Mouse (Mus musculus) liver, embryonic 11.5 days (tissue): Measurements from ENCODE around the gene Alkbh5. TPM values are rescaled to one million over a fixed set of nuclear protein-coding genes. Genes with fewer than 3 reads are reported as not detected.
"Not testable (repeated sequence)": the region's sequence is repeated elsewhere in the genome, so short reads cannot be mapped to it uniquely, and the experiment has no call there.

Source experiments
- ATAC-seq: fragments of 200-750 bp; cut with Nextera tagmentation; replicated peaks from 2 replicates; pipeline ENCODE4 v1.8.0; 2017; ENCODE audit warnings: moderate number of reproducible peaks, mild to moderate bottlenecking, moderate TSS enrichment, moderate library complexity; ENCODE audit not compliant: low FRiP score
- DNase-seq: peaks from one replicate; pipeline ENCODE4 v3.0.0-alpha.2; 2017; ENCODE audit warnings: low spot score
- H3K27ac ChIP-seq: fragments of 300-500 bp; sonication (generic); 2 replicates; pipeline ENCODE4 v1.5.1; 2014; ENCODE audit warnings: mild to moderate bottlenecking, low read depth, low read length, control low read depth
- H3K27me3 ChIP-seq: fragments of 300-500 bp; sonication (generic); replicated peaks from 2 replicates; pipeline ENCODE4 v1.6.1; 2014; ENCODE audit warnings: low read length, mixed read lengths; ENCODE audit not compliant: control insufficient read depth, insufficient read depth
- H3K36me3 ChIP-seq: fragments of 300-500 bp; sonication (generic); 2 replicates; pipeline ENCODE4 v1.6.1; 2014; ENCODE audit warnings: mild to moderate bottlenecking, low read length, moderate library complexity, mixed read lengths; ENCODE audit not compliant: control insufficient read depth, insufficient read depth
- H3K4me1 ChIP-seq: fragments of 300-500 bp; sonication (generic); replicated peaks from 2 replicates; pipeline ENCODE4 v1.6.1; 2014; ENCODE audit warnings: low read length, mixed read lengths; ENCODE audit not compliant: control insufficient read depth, insufficient read depth
- H3K4me2 ChIP-seq: fragments of 300-500 bp; sonication (generic); 2 replicates; pipeline ENCODE4 v1.6.1; 2014; ENCODE audit warnings: mild to moderate bottlenecking, control low read depth, moderate library complexity
- H3K4me3 ChIP-seq: fragments of 300-500 bp; sonication (generic); 2 replicates; pipeline ENCODE4 v1.5.1; 2014; ENCODE audit warnings: low read depth, low read length, control low read depth
- H3K9ac ChIP-seq: fragments of 300-500 bp; sonication (generic); 2 replicates; pipeline ENCODE4 v1.6.1; 2014; ENCODE audit warnings: low read depth, low read length, control low read depth
- H3K9me3 ChIP-seq: fragments of 300-500 bp; sonication (generic); 2 replicates; pipeline ENCODE4 v1.6.1; 2016; ENCODE audit warnings: low read length, inconsistent platforms, mixed read lengths; ENCODE audit not compliant: control insufficient read depth
- WGBS: fragments of 180-500 bp; shearing (Covaris S2); extraction: QIAGEN DNeasy Blood & Tissue Kit; methylation state at CpG from one replicate; pipeline ENCODE4 v1.1.7; 2014; 5-methylcytosine and 5-hydroxymethylcytosine counted together
- polyA plus RNA-seq: library from polyadenylated mRNA; unstranded; fragments of >200 nt; fragmentation: Nextera tagmentation; extraction: Ambion mirVana; gene quantifications from 2 replicates; pipeline ENCODE4 v1.2.1, GENCODE M21; 2014

Gene Alkbh5
- polyA plus RNA-seq, 1 experiment from 2014 or later, result 37.7 TPM

DNA sequence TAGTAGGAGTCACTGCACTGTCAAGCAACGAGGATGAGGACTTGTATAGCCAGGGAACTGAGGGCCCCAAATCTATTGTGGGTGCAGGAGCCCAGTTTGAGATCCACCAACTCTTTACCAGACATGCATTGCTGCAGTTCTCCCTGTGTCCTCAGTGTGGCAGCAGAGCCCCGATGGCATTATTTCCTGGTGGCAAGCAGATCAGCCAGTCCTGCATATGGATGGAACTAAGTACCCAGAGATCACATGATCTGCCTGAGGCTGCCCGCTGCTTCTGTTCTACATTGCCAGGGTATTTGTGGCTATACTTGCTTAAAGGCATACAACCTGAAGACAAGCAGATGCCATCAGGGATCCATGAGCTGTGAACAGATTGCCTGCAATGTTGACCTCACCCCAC, 23.2 kb downstream of the Alkbh5 start:
- no peak overlapping the region for H3K9ac ChIP-seq

DNA sequence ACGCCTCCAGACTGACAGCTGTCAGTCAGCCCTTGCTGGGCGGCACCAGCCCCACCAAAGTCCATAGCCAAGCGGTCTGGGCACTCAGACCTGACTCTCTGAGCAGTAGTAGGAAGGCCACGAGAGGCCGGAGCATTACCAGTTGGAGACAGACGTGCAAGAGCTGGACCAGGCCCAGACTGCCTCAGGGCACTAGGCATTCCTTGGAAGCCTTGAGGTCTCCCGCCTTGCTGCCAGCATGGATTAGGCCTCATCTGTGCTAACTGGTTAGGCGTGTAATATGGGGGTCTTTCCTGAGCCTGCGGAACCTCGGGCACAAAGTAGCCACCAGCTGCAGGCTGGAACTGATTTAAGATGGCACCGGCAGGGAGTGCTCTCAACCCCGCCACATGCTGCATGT, 37.8 kb downstream of the Alkbh5 start:
- 84% methylated on average over 10 of the region's 12 CpGs for WGBS
- H3K4me3 ChIP-seq, H3K4me2 ChIP-seq, H3K9ac ChIP-seq, DNase-seq, H3K27ac ChIP-seq, H3K9me3 ChIP-seq, ATAC-seq, H3K27me3 ChIP-seq, H3K4me1 ChIP-seq, H3K36me3 ChIP-seq: not testable (repeated sequence)

More for the DNA sequence above, 23.2 kb downstream of the Alkbh5 start:
- H3K27me3 ChIP-seq, result no peaks in the 10 kb centered on the region
- no peaks in the 10 kb centered on the region for H3K9me3 ChIP-seq
- H3K4me2 ChIP-seq, result no peak overlapping the region
- 17% methylated on average over 3 of the region's 3 CpGs for WGBS
- no peak overlapping the region for H3K27ac ChIP-seq
- H3K4me1 ChIP-seq, result no peaks in the 10 kb centered on the region
- no peak for DNase-seq
- H3K36me3 ChIP-seq, result peaks cover 7% of the 10 kb centered on the region; the same call in 1 of the 2 replicates
- H3K4me3 ChIP-seq, result no peak overlapping the region
- ATAC-seq, result no peak

Other genes with a start within 250 kb of the Alkbh5 start
- 12.6 and 12.8 TPM in 2 replicates for gene Tom1l2, start 183.5 kb upstream of the Alkbh5 start, polyA plus RNA-seq
- gene Drc3, start 183.1 kb upstream of the Alkbh5 start, polyA plus RNA-seq, result 1.3 and 1.6 TPM in 2 replicates
- gene Gid4, start 119.2 kb upstream of the Alkbh5 start, polyA plus RNA-seq, result 24.7 and 28.5 TPM in 2 replicates
- 70.2 and 70.6 TPM in 2 replicates for gene Atpaf2, start 117.9 kb upstream of the Alkbh5 start, polyA plus RNA-seq
- 98.5 and 105 TPM in 2 replicates for gene Drg2, start 81.8 kb upstream of the Alkbh5 start, polyA plus RNA-seq
- 0.34 and 0.52 TPM in 2 replicates for gene Myo15, start 67.0 kb upstream of the Alkbh5 start, polyA plus RNA-seq
- 35.6 and 35.9 TPM in 2 replicates for gene Llgl1, start 163.3 kb downstream of the Alkbh5 start, polyA plus RNA-seq
- 61.3 and 69.2 TPM in 2 replicates for gene Flii, start 190.9 kb downstream of the Alkbh5 start, polyA plus RNA-seq
- gene Mief2, start 192.0 kb downstream of the Alkbh5 start, polyA plus RNA-seq, result 8.0 and 8.9 TPM in 2 replicates
- 16.2 and 19.1 TPM in 2 replicates for gene Top3a, start 241.0 kb downstream of the Alkbh5 start, polyA plus RNA-seq
- 7.7 and 7.8 TPM in 2 replicates for gene Smcr8, start 241.1 kb downstream of the Alkbh5 start, polyA plus RNA-seq